Mouse (Mus musculus) lung, postnatal 0 days (tissue): ENCODE measurements around the gene Pdzrn4.

Experiments used
- CTCF ChIP-seq: IDR thresholded peaks from 2 replicates; pipeline ENCODE4 v1.5.1; 2016; ENCODE audit warnings: antibody characterized with exemption, mild to moderate bottlenecking
- EP300 ChIP-seq: IDR thresholded peaks from 2 replicates; pipeline ENCODE4 v1.6.1; 2016; ENCODE audit warnings: antibody characterized with exemption, mild to moderate bottlenecking, control low read depth

DNA sequence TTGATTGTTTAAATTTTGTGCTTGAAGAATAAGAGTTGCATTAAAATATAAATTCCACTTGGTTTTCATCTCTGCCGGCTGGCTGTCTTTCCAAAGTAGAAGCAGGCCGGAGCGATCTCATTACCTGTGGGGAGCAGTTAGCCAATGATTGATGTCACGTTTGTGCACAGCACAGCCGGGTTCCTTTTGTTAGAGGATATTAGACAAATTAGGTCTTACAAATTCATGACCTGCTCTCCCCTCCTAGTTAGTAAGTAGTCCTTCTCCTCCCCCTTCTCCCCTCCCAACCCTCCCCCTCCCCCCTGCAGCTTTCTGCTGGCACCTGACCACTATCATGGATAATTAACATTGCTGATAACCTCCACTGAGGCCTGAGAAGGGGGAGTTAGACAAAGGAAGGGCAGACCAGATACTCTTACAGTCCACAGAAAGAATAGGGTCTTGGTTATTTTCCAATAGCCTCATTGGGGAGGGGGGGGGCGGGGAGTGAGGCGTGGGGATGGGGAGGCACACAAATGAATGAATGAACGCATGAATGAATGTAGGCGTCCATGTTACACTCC, 103.7 kb downstream of the Pdzrn4 start:
- TF ChIP-seq CTCF (no peak), EP300 (no peak)
